Mouse (Mus musculus) C2C12 (cell line): ENCODE measurements at regions not wholly inside any gene's neighbourhood (a gene's known extent, or its start where the extent isn't known, plus 50 kb on each side); places are given as distances from the start of the nearest gene placed in this dataset.

Source experiments
- H3K27me3 ChIP-seq: one replicate; pipeline ENCODE4 v1.6.1; 2011; ENCODE audit not compliant: control insufficient read depth, insufficient read depth, insufficient read length
- H3K36me3 ChIP-seq: one replicate; pipeline ENCODE4 v1.6.1; 2011; ENCODE audit not compliant: control insufficient read depth, insufficient read depth
- H3K4me3 ChIP-seq: one replicate; pipeline ENCODE4 v1.5.1; 2011; ENCODE audit warnings: mild to moderate bottlenecking, control low read depth; ENCODE audit not compliant: poor library complexity, insufficient read depth, severe bottlenecking
- H3K79me2 ChIP-seq: one replicate; pipeline ENCODE4 v1.6.1; 2011; ENCODE audit not compliant: control insufficient read depth, insufficient read depth
- H3K79me3 ChIP-seq: one replicate; pipeline ENCODE4 v1.6.1; 2011; ENCODE audit warnings: low read depth, control low read depth
- H3ac ChIP-seq: one replicate; pipeline ENCODE3; 2011; ENCODE audit warnings: low read depth; ENCODE audit not compliant: control insufficient read depth, insufficient read length
- CEBPB ChIP-seq: IDR thresholded peaks from one replicate; pipeline ENCODE4 v1.6.1; 2011; ENCODE audit warnings: low read depth, mild to moderate bottlenecking, control low read depth, moderate library complexity
- CTCF ChIP-seq: IDR thresholded peaks from one replicate; pipeline ENCODE4 v1.5.1; 2011; ENCODE audit not compliant: control insufficient read depth, insufficient read depth, insufficient read length
- FOSL1 ChIP-seq: IDR thresholded peaks from one replicate; pipeline ENCODE4 v1.8.0; 2011; ENCODE audit warnings: mild to moderate bottlenecking, low read length; ENCODE audit not compliant: poor library complexity, insufficient read depth, severe bottlenecking
- MAX ChIP-seq: IDR thresholded peaks from one replicate; pipeline ENCODE4 v1.6.1; 2011; ENCODE audit warnings: mild to moderate bottlenecking, control low read depth
- MYOD1 ChIP-seq: IDR thresholded peaks from one replicate; pipeline ENCODE4 v1.6.1; 2011; ENCODE audit warnings: low read depth; ENCODE audit not compliant: control insufficient read depth, insufficient read length
- MYOG ChIP-seq: IDR thresholded peaks from one replicate; pipeline ENCODE4 v1.6.1; 2011; ENCODE audit not compliant: control insufficient read depth, insufficient read length; ENCODE audit errors: extremely low read depth
- USF1 ChIP-seq: IDR thresholded peaks from one replicate; pipeline ENCODE4 v1.6.1; 2011; ENCODE audit warnings: low read depth, mild to moderate bottlenecking, control low read depth, moderate library complexity

DNA sequence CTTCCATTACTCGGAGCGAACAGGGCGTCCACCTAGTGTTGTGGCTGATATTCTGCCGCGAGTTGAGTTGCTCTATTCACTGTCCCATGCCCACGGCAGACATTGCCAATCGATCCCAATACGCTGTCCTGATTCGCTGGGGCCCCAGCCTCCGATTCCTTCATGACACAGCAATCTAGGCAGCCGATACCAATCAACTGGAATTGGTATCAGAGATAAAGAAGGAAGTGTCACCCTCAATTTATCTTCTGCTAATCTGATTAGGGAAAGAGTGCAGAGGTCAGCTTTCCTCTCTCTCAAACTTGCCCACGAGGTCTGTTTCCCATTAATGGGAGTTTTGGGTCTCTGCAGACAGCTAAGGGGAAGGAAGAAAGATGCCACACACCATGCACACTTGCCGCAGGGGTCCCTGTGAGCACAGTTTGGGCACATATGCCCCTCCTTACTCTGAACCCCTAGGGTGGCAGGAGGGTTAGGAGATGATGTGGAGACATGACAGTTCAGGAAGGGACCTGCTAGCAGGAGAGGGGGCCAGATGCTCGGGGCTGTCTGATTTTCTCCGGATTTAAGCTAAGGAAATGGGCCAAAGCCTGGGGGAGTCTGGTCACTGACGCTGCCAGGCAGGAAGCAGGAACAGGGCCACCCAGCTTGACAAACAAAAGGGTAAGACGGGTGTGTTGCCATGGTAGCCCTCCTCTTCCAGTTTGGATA is 383.1 kb upstream of the Kazn start:
- no peaks in the 10 kb centered on the region for H3K79me3 ChIP-seq
- no peak overlapping the region for H3ac ChIP-seq
- H3K36me3 ChIP-seq = no peaks in the 10 kb centered on the region
- no peak overlapping the region for H3K4me3 ChIP-seq
- TF ChIP-seq MAX (no peak), MYOG (no peak), FOSL1 (no peak), CTCF (no peak), USF1 (no peak), MYOD1 (no peak), CEBPB (no peak)
- no peaks in the 10 kb centered on the region for H3K79me2 ChIP-seq
- H3K27me3 ChIP-seq = no peaks in the 10 kb centered on the region

GRCm38 (mm10) chr4:142619396-142619795 is 380.2 kb upstream of the Kazn start:
- TF ChIP-seq MYOD1 (no peak), FOSL1 (no peak), MAX (no peak), CTCF (no peak), USF1 (no peak), CEBPB (no peak), MYOG (no peak)
- Histone ChIP-seq H3ac (no peak overlapping the region), H3K4me3 (no peak overlapping the region), H3K79me3 (no peaks in the 10 kb centered on the region), H3K36me3 (no peaks in the 10 kb centered on the region), H3K79me2 (no peaks in the 10 kb centered on the region), H3K27me3 (no peaks in the 10 kb centered on the region)

GRCm38 (mm10) chr4:142618770-142619169 is 379.6 kb upstream of the Kazn start:
- Histone ChIP-seq H3K36me3 (no peaks in the 10 kb centered on the region), H3K79me3 (no peaks in the 10 kb centered on the region), H3K4me3 (no peak overlapping the region), H3K79me2 (no peaks in the 10 kb centered on the region), H3ac (no peak overlapping the region), H3K27me3 (no peaks in the 10 kb centered on the region)
- TF ChIP-seq MYOG (no peak), USF1 (no peak)

GRCm38 (mm10) chr4:142617676-142618075 is 378.5 kb upstream of the Kazn start:
- Histone ChIP-seq H3K36me3 (no peaks in the 10 kb centered on the region), H3ac (no peak overlapping the region), H3K79me3 (no peaks in the 10 kb centered on the region), H3K79me2 (no peaks in the 10 kb centered on the region), H3K27me3 (no peaks in the 10 kb centered on the region), H3K4me3 (no peak overlapping the region)
- TF ChIP-seq FOSL1 = no peak
- TF ChIP-seq MYOG = no peak
- TF ChIP-seq CEBPB = no peak
- no peak for TF ChIP-seq MAX
- TF ChIP-seq USF1 = no peak
- TF ChIP-seq CTCF = no peak
- no peak for TF ChIP-seq MYOD1

DNA sequence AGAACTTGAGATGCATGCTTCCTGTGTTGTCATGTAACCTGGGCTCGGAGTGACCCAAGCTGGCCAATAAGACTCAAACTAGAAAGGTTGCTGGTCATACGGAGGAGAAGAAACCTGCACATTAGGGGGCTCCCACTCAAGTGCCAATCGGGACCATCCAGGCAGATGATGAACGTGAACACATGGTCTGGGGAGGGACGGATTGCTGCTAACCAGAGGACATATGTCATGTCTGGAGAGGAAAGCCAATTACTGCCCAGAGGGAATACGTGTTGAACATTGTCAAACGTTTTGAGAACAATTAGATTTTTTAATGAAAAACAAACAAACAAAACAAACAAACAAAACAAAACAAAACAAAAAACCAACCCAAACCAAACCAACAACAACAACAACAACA is 377.7 kb upstream of the Kazn start:
- no peaks in the 10 kb centered on the region for H3K79me3 ChIP-seq
- TF ChIP-seq CEBPB (no peak), MYOG (no peak), MYOD1 (no peak), CTCF (no peak), FOSL1 (no peak), USF1 (no peak), MAX (no peak)
- H3K36me3 ChIP-seq = no peaks in the 10 kb centered on the region
- no peak overlapping the region for H3ac ChIP-seq
- H3K27me3 ChIP-seq = no peaks in the 10 kb centered on the region
- no peak overlapping the region for H3K4me3 ChIP-seq
- no peaks in the 10 kb centered on the region for H3K79me2 ChIP-seq

DNA sequence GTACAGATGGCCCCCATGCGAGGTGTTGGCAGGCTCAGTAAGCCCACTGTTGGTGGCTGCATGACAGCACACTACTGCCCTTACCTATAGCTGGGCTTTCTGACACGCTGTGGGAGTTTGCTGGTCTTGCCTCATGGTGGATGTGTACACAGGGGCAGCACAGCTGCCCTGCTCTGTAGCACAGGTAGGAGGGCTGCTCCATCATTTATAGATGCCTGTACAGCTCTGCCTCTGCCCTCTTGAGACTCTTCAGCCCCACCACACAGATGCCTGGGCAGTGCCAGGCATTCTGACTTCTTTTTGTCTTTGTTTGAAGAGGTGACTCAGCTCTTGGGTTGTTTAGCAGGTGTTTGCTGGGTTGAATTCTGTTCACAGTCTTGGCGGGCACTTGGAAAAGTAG is 365.9 kb upstream of the Kazn start:
- H3K27me3 ChIP-seq = no peaks in the 10 kb centered on the region
- no peaks in the 10 kb centered on the region for H3K79me2 ChIP-seq
- no peak overlapping the region for H3K4me3 ChIP-seq
- no peaks in the 10 kb centered on the region for H3K36me3 ChIP-seq
- TF ChIP-seq MYOD1 (no peak), CTCF (no peak), MYOG (no peak), MAX (no peak), CEBPB (no peak), FOSL1 (no peak), USF1 (no peak)
- no peak overlapping the region for H3ac ChIP-seq
- no peaks in the 10 kb centered on the region for H3K79me3 ChIP-seq
